Mouse (Mus musculus): ENCODE results near the gene Agtrap.

Gene Agtrap

GRCm38 (mm10) chr4:148075259-148075658, 12.6 kb downstream of the Agtrap start:
- DNase-seq (ENCODE audit: low spot score) = peak; percentile 83

GRCm38 (mm10) chr4:148074521-148075189, 13.2 kb downstream of the Agtrap start:
- peak; percentile 63 for DNase-seq (ENCODE audit: low spot score)

GRCm38 (mm10) chr4:148071508-148071907, 16.3 kb downstream of the Agtrap start:
- DNase-seq (ENCODE audit: low spot score) = no peak

GRCm38 (mm10) chr4:148069602-148070218, 18.1 kb downstream of the Agtrap start:
- no peak for DNase-seq (ENCODE audit: low spot score)

- no peak for DNase-seq (ENCODE audit: low spot score)
These were observed 20.5 kb downstream of the Agtrap start for GRCm38 (mm10) chr4:148067346-148067745.

GRCm38 (mm10) chr4:148066401-148066744, 21.5 kb downstream of the Agtrap start:
- DNase-seq (ENCODE audit: low spot score) = no peak

- peak; percentile 48 for DNase-seq (ENCODE audit: low spot score)
These were observed 22.0 kb downstream of the Agtrap start for GRCm38 (mm10) chr4:148065702-148066400.

GRCm38 (mm10) chr4:148061086-148061480, 26.7 kb downstream of the Agtrap start:
- DNase-seq (ENCODE audit: low spot score) = no peak

GRCm38 (mm10) chr4:148060120-148061085, 27.4 kb downstream of the Agtrap start:
- DNase-seq (ENCODE audit: low spot score) = peak; percentile 77

GRCm38 (mm10) chr4:148058993-148059392, 28.8 kb downstream of the Agtrap start:
- DNase-seq (ENCODE audit: low spot score) = no peak

- no peak for DNase-seq (ENCODE audit: low spot score)
These were observed 29.5 kb downstream of the Agtrap start for GRCm38 (mm10) chr4:148058218-148058819.

GRCm38 (mm10) chr4:148057661-148058209, 30.1 kb downstream of the Agtrap start:
- DNase-seq (ENCODE audit: low spot score) = no peak

GRCm38 (mm10) chr4:148056801-148057200, 31.0 kb downstream of the Agtrap start:
- no peak for DNase-seq (ENCODE audit: low spot score)

GRCm38 (mm10) chr4:148056246-148056645, 31.6 kb downstream of the Agtrap start:
- DNase-seq (ENCODE audit: low spot score) = no peak

- no peak for DNase-seq (ENCODE audit: low spot score)
These were observed 32.7 kb downstream of the Agtrap start for GRCm38 (mm10) chr4:148054961-148055695.

GRCm38 (mm10) chr4:148053417-148053920, 34.4 kb downstream of the Agtrap start:
- no peak for DNase-seq (ENCODE audit: low spot score)

- DNase-seq (ENCODE audit: low spot score) = no peak
These were observed 34.9 kb downstream of the Agtrap start for GRCm38 (mm10) chr4:148052976-148053375.

- DNase-seq (ENCODE audit: low spot score) = no peak
These were observed 35.9 kb downstream of the Agtrap start for GRCm38 (mm10) chr4:148051886-148052285.

- DNase-seq (ENCODE audit: low spot score) = no peak
These were observed 36.6 kb downstream of the Agtrap start for GRCm38 (mm10) chr4:148051046-148051776.

Data from embryo, embryonic 10 days (tissue).